Mouse (Mus musculus) cerebellum, adult 2 months (tissue): ENCODE results near the gene Hk2.

ENCODE experiments used
- CTCF ChIP-seq: fragments of 200-500 bp; IDR thresholded peaks from 2 replicates; pipeline ENCODE4 v1.5.1; 2011; ENCODE audit warnings: low read depth, mild to moderate bottlenecking, control low read depth, low read length, moderate library complexity, borderline replicate concordance; ENCODE audit not compliant: insufficient read depth
- POLR2A ChIP-seq: fragments of 200-500 bp; IDR thresholded peaks from 2 replicates; pipeline ENCODE4 v1.6.1; 2011; ENCODE audit warnings: low read length, control low read depth, borderline replicate concordance; ENCODE audit not compliant: insufficient read depth

- TF ChIP-seq POLR2A (no peak), CTCF (no peak)
Observed at GRCm38 (mm10) chr6:82797300-82797839, 23.1 kb upstream of the Hk2 start.
